In genomic region chr4:132530033-132530804, GRCm38 (mm10) we compare ENCODE assay signal across 18 mouse cellular contexts. TPM values are rescaled to one million over a fixed set of nuclear protein-coding genes. Genes with fewer than 3 reads are reported as not detected.
DNase-seq lines count a peak whose midpoint lies in the region; ATAC-seq and TF ChIP-seq lines count a peak whose summit lies in the region.
"Had no signal": no experiment of that assay in that cellular context is flagged by ENCODE, and none has a peak within 500 bp of the region (broad histone marks: within the 10 kb centered on the region; RNA-seq: fewer than 3 reads in every experiment).

No protein-coding gene starts in this region.

- 24% methylated on average over 20 of the region's 20 CpGs for WGBS in liver, embryonic 13.5 days (ENCODE audit: insufficient replicate concordance)
- WGBS in cerebellum, adult 2 months, result 96% methylated on average over 20 of the region's 20 CpGs

- peak; percentile 83 for ATAC-seq in liver, embryonic 13.5 days (ENCODE audit: low read depth)
- ATAC-seq: activated CD4-positive, CD25-positive, alpha-beta regulatory T cell, adult 4 months; forebrain, embryonic 16.5 days had no signal

- peak; percentile 47 for DNase-seq in spleen, adult 12 weeks (ENCODE audit: low spot score)
- no peak for DNase-seq in spleen, adult 18-20 months
- peak; percentile 78 for DNase-seq in c-Kit-positive CD71-positive TER-119-negative erythroid progenitor cells, embryonic 14.5 days (ENCODE audit: low read depth)
- peak; percentile 71 for DNase-seq in liver, embryonic 13.5 days
- DNase-seq in left cerebral cortex, postnatal 10 days (ENCODE audit: extremely low spot score in 1 of 2, low spot score in 2 of 2), result no peak
- DNase-seq in cerebellum, adult 9-10 months, result no peak
- no peak for DNase-seq in cerebellum, adult 2 months
- DNase-seq: adrenal gland, postnatal 36 days; cerebellum, adult 18-20 months; embryo, embryonic 11 days; kidney, postnatal 10 days; layer of hippocampus, adult 9-11 months; lung, postnatal 14 days; right cerebral cortex, adult 18-20 months had no signal

- no peaks in the 10 kb centered on the region for H3K9me3 ChIP-seq in liver, embryonic 13.5 days (replicated peaks)
- H3K9me3 ChIP-seq: heart, embryonic 12.5 days had no signal

- peak overlapping the region; percentile 96 for H3K4me3 ChIP-seq in liver, embryonic 13.5 days (replicated peaks)
- no peak overlapping the region for H3K4me3 ChIP-seq in cerebellum, adult 2 months (replicated peaks; ENCODE audit: insufficient read depth, low read depth, low read length)
- H3K4me3 ChIP-seq: heart, embryonic 12.5 days had no signal

- peak overlapping the region; percentile 90 for H3K4me2 ChIP-seq in liver, embryonic 13.5 days
- H3K4me2 ChIP-seq: midbrain, embryonic 11.5 days had no signal

- peak overlapping the region; percentile 99 for H3K27ac ChIP-seq in liver, embryonic 13.5 days
- H3K27ac ChIP-seq in cerebellum, adult 2 months (ENCODE audit: insufficient read depth, low read length), result no peak overlapping the region

- no peak for TF ChIP-seq CTCF in cerebellum, adult 2 months (IDR thresholded peaks at IDR 0.05; ENCODE audit: borderline replicate concordance, insufficient read depth, low read depth, low read length)

- no peaks in the 10 kb centered on the region for H3K27me3 ChIP-seq in liver, embryonic 13.5 days
- no peaks in the 10 kb centered on the region for H3K27me3 ChIP-seq in cerebellum, adult 2 months (ENCODE audit: control insufficient read depth, insufficient read depth, low read length)
- H3K27me3 ChIP-seq: heart, embryonic 12.5 days had no signal

- no peak for TF ChIP-seq POLR2A in cerebellum, adult 2 months (IDR thresholded peaks at IDR 0.05; ENCODE audit: borderline replicate concordance, insufficient read depth, low read length)

- H3K4me1 ChIP-seq in liver, embryonic 13.5 days (replicated peaks), result peaks cover 68% of the 10 kb centered on the region
- no peaks in the 10 kb centered on the region; the same call in 1 of the 2 replicates for H3K4me1 ChIP-seq in cerebellum, adult 2 months (ENCODE audit: control insufficient read depth, insufficient read depth, low read length)

- intact Hi-C loops in left cerebral cortex, postnatal 10 days (cut with DNase I), result no loop called here

- H3K9ac ChIP-seq in liver, embryonic 13.5 days, result peak overlapping the region; percentile 97
- H3K9ac ChIP-seq: heart, embryonic 12.5 days had no signal

- H3K36me3 ChIP-seq in liver, embryonic 13.5 days, result peaks cover 29% of the 10 kb centered on the region

RNA-seq across cellular contexts. Expression of gene Atpif1, which starts 3.2 kb away (rescaled TPM):
- 1,559 and 1,572 TPM in 2 replicates for polyA plus RNA-seq in liver, embryonic 13.5 days (2015; fragmentation: Nextera tagmentation; extraction: Ambion mirVana)
- total RNA-seq in left cerebral cortex, postnatal 10 days (2021), result 100 to 1,000 TPM; 662 to 668 TPM
- 569 and 629 TPM in 2 replicates for polyA plus RNA-seq in cerebellum, adult 2 months (2012; rRNA removed)

RNA-seq across cellular contexts. Expression of gene Dnajc8, which starts 5.1 kb away (rescaled TPM):
- 125 and 148 TPM in 2 replicates for polyA plus RNA-seq in liver, embryonic 13.5 days (2015; fragmentation: Nextera tagmentation; extraction: Ambion mirVana)
- total RNA-seq in left cerebral cortex, postnatal 10 days (2021), result 10 to 100 TPM; 74.6 to 83.5 TPM
- polyA plus RNA-seq in cerebellum, adult 2 months (2012; rRNA removed), result 97.2 and 116 TPM in 2 replicates

RNA-seq across cellular contexts. Expression of gene Sesn2, which starts 19.9 kb away (rescaled TPM):
- 7.0 TPM in 2 replicates for polyA plus RNA-seq in liver, embryonic 13.5 days (2015; fragmentation: Nextera tagmentation; extraction: Ambion mirVana)
- 10 to 100 TPM; 10.3 to 13.0 TPM for total RNA-seq in left cerebral cortex, postnatal 10 days (2021)
- 9.8 and 10.2 TPM in 2 replicates for polyA plus RNA-seq in cerebellum, adult 2 months (2012; rRNA removed)

RNA-seq across cellular contexts. Expression of gene Ptafr, which starts 33.6 kb away (rescaled TPM):
- 0.67 and 0.68 TPM in 2 replicates for polyA plus RNA-seq in liver, embryonic 13.5 days (2015; fragmentation: Nextera tagmentation; extraction: Ambion mirVana)
- 1 to 10 TPM; 1.3 to 1.6 TPM for total RNA-seq in left cerebral cortex, postnatal 10 days (2021)
- 0.40 and 0.41 TPM in 2 replicates for polyA plus RNA-seq in cerebellum, adult 2 months (2012; rRNA removed)

Comparison
In these comparisons a context has a peak if more than half of its experiments do, and no peak if none do; other contexts are left out.
1. DNase-seq: peak in spleen, adult 12 weeks (single experiment), c-Kit-positive CD71-positive TER-119-negative erythroid progenitor cells, embryonic 14.5 days (single experiment) and liver, embryonic 13.5 days (single experiment); none in spleen, adult 18-20 months (0 of 2), left cerebral cortex, postnatal 10 days (0 of 2), cerebellum, adult 9-10 months (single experiment) and cerebellum, adult 2 months (0 of 2).